Mouse (Mus musculus) heart, embryonic 15.5 days (tissue): ENCODE data around the gene Ntan1. TPM values are rescaled to one million over a fixed set of nuclear protein-coding genes. Genes with fewer than 3 reads are reported as not detected.
A peak's percentile ranks its signal among the peaks of the same experiment; 100 is the strongest.

Experiments used
- ATAC-seq: fragments of 200-750 bp; cut with Nextera tagmentation; replicated peaks from 2 replicates; pipeline ENCODE4 v1.8.0; 2017; ENCODE audit warnings: low read depth, moderate TSS enrichment; ENCODE audit not compliant: insufficient number of reproducible peaks, insufficient read depth, low FRiP score
- H3K27ac ChIP-seq: fragments of 300-500 bp; sonication (generic); 2 replicates; pipeline ENCODE4 v1.5.1; 2015; ENCODE audit warnings: mild to moderate bottlenecking, inconsistent platforms
- H3K27me3 ChIP-seq: fragments of 300-500 bp; sonication (generic); 2 replicates; pipeline ENCODE4 v1.6.1; 2015; ENCODE audit warnings: inconsistent platforms
- H3K36me3 ChIP-seq: fragments of 300-500 bp; sonication (generic); 2 replicates; pipeline ENCODE4 v1.6.1; 2015; ENCODE audit warnings: mild to moderate bottlenecking, inconsistent platforms
- H3K4me1 ChIP-seq: fragments of 300-500 bp; sonication (generic); replicated peaks from 2 replicates; pipeline ENCODE4 v1.6.1; 2015; ENCODE audit warnings: inconsistent platforms
- H3K4me2 ChIP-seq: fragments of 300-500 bp; sonication (generic); 2 replicates; pipeline ENCODE4 v1.6.1; 2015; ENCODE audit warnings: inconsistent platforms, mild to moderate bottlenecking, moderate library complexity
- H3K4me3 ChIP-seq: fragments of 300-500 bp; sonication (generic); 2 replicates; pipeline ENCODE4 v1.5.1; 2015; ENCODE audit warnings: mild to moderate bottlenecking, inconsistent platforms
- H3K9ac ChIP-seq: fragments of 300-500 bp; sonication (generic); 2 replicates; pipeline ENCODE4 v1.6.1; 2015; ENCODE audit warnings: mild to moderate bottlenecking, inconsistent platforms
- H3K9me3 ChIP-seq: fragments of 300-500 bp; sonication (generic); replicated peaks from 2 replicates; pipeline ENCODE4 v1.6.1; 2016; ENCODE audit warnings: inconsistent platforms
- WGBS: fragments of 180-500 bp; shearing (Covaris S2); methylation state at CpG from one replicate; pipeline ENCODE4 v1.1.7; 2015; ENCODE audit warnings: mixed read lengths; 5-methylcytosine and 5-hydroxymethylcytosine counted together
- polyA plus RNA-seq: library from polyadenylated mRNA; unstranded; fragments of >200 nt; fragmentation: Nextera tagmentation; extraction: Ambion mirVana; gene quantifications from 2 replicates; pipeline ENCODE4 v1.2.1, GENCODE M21; 2015

Gene Ntan1
- polyA plus RNA-seq, 1 experiment from 2014 or later: 145 TPM

DNA sequence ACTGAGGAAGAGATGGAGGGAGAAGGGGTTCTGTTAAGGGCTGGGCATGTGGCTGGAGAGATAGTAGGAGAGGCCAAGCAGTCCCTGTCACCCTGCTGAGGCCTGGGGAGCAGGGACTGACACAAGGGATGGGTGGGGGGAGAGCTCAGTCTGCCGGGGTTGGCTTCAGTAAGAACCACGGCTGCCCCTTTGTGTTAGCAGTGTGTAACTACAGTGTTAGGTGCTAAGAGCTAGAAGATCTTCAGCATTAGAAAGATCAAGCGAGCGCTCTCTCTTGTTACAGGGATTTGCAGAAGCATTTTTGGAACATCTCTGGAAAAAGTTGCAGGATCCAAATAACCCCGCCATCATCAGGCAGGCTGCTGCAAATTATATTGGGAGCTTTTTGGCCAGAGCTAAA lies 14.0 kb upstream of the Ntan1 start:
- no peaks in the 10 kb centered on the region for H3K9me3 ChIP-seq
- WGBS: 81% methylated on average over 5 of the region's 5 CpGs
- no peaks in the 10 kb centered on the region for H3K27me3 ChIP-seq
- no peak overlapping the region for H3K9ac ChIP-seq
- H3K36me3 ChIP-seq: peaks cover 81% of the 10 kb centered on the region
- H3K4me1 ChIP-seq: no peaks in the 10 kb centered on the region
- no peak overlapping the region for H3K4me2 ChIP-seq
- H3K27ac ChIP-seq: no peak overlapping the region
- H3K4me3 ChIP-seq: no peak overlapping the region
- no peak for ATAC-seq

DNA sequence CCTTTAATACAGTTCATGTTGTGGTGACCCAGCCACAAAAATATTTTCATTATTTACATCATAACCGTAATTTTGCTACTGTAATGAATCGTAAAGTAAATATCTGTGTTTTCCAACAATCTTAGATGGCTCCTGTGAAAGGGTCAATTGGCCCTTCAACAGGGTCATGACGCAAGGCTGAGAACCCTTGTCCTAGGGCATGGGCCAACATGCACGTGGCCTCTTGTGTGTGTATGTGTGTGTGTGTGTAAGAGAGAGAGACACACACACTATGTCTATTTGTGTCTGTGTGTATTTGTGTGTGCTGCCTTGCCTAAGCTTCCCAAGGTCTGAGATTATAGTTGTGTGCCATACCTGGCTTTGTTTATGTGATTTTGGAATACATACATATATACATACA lies 11.0 kb upstream of the Ntan1 start:
- no peaks in the 10 kb centered on the region for H3K9me3 ChIP-seq
- ATAC-seq: no peak
- WGBS: 98% methylated on average over 4 of the region's 4 CpGs
- H3K4me2 ChIP-seq: no peak overlapping the region
- H3K27ac ChIP-seq: no peak overlapping the region
- no peak overlapping the region for H3K4me3 ChIP-seq
- H3K27me3 ChIP-seq: no peaks in the 10 kb centered on the region
- no peak overlapping the region for H3K9ac ChIP-seq
- no peaks in the 10 kb centered on the region for H3K4me1 ChIP-seq
- H3K36me3 ChIP-seq: peaks cover 86% of the 10 kb centered on the region

DNA sequence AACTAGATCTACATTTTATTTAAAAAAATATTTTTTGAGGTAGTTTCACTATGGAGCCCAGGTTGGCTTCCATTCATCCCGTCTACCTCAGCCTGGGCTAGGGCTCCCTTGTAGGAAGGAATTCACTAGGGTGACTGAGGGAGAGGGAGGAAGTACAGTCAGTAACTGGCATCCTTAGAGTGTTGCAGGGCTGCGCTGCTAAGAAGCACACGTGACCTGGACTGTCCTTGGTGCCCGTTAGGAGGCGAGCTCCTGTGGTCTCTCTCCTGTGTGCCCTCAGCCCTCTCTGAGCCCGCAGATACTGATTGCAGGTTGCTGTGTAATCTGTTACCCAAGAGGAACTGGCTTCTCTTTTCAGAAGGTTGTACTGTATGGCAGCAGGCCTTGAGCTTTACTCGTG lies 10.2 kb upstream of the Ntan1 start:
- H3K9me3 ChIP-seq: no peaks in the 10 kb centered on the region
- no peak overlapping the region for H3K9ac ChIP-seq
- no peaks in the 10 kb centered on the region for H3K27me3 ChIP-seq
- no peak overlapping the region for H3K4me3 ChIP-seq
- no peak overlapping the region for H3K27ac ChIP-seq
- no peaks in the 10 kb centered on the region for H3K4me1 ChIP-seq
- no peak for ATAC-seq
- H3K36me3 ChIP-seq: peaks cover 88% of the 10 kb centered on the region
- 92% methylated on average over 7 of the region's 7 CpGs for WGBS
- no peak overlapping the region for H3K4me2 ChIP-seq

DNA sequence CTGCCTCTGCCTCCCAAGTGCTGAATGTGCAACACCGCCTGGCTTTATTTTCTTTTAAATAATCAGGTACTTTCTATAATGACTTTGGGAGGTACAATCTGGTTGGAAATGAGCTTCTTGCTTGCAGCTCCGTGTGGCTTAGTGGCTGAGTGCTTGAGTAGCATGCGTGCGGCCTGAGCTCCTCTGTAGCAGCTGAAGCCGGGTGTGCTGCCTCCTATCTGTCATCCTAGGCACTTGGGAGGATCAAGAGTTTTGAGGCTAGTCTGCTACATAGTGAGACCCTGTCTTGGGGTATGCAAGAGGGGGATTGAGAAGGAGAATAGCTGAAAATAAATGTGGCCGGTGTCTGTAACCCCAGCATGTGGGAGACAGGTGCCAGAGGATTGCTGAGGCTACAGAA lies 6.5 kb upstream of the Ntan1 start:
- ATAC-seq: no peak
- Histone ChIP-seq H3K27me3 (no peaks in the 10 kb centered on the region), H3K4me1 (no peaks in the 10 kb centered on the region), H3K9me3 (no peaks in the 10 kb centered on the region), H3K36me3 (peaks cover 73% of the 10 kb centered on the region), H3K4me2 (no peak overlapping the region), H3K9ac (no peak overlapping the region), H3K4me3 (no peak overlapping the region), H3K27ac (no peak overlapping the region)
- 89% methylated on average over 6 of the region's 6 CpGs for WGBS

DNA sequence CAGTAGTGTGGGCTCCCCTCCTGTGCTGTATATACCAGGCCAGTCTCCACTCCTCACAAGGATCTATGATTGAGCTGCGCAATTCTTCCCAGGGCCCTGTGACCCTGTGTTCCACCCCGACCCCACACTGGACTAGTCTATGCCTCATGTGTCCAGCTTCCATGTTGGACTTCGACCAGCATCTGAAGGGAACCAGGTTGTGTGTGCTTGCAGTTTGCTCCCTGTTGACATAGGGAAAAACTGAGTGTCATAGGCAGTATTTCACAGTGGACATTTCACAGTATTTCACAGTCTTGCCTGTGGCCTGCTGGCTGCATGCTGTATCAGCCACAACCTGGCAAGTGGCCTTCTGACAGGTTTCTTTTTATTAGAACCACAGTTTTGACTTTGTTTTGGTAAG lies 5.4 kb upstream of the Ntan1 start:
- Histone ChIP-seq H3K4me3 (no peak overlapping the region), H3K36me3 (peaks cover 67% of the 10 kb centered on the region), H3K27me3 (no peaks in the 10 kb centered on the region), H3K9me3 (no peaks in the 10 kb centered on the region), H3K9ac (no peak overlapping the region), H3K4me1 (peaks cover 3% of the 10 kb centered on the region), H3K27ac (no peak overlapping the region), H3K4me2 (no peak overlapping the region)
- 92% methylated on average over 3 of the region's 3 CpGs for WGBS
- no peak for ATAC-seq

DNA sequence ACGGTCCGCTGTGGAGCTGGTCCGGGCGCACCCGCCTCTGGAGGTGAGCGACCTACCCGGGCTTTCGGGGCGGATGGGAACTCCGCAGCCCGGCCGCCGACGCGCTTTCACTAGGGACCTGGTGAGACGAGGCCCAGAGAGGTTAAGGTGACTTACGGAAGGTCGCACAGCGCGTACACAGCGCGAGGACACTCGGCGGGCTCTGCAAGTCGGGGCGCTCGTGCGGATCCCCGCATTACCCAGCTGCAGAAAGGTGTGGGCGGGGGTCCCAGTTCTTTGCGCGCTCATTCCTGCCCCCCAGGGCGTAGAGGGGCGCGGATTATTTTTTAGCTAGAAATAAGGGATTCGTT lies 724 bp downstream of the Ntan1 start:
- Histone ChIP-seq H3K4me2 (peak overlapping the region; percentile 75), H3K27ac (peak overlapping the region; percentile 96), H3K9me3 (no peaks in the 10 kb centered on the region), H3K36me3 (peaks cover 12% of the 10 kb centered on the region; the same call in 1 of the 2 replicates), H3K4me1 (peaks cover 26% of the 10 kb centered on the region), H3K4me3 (peak overlapping the region; percentile 77), H3K9ac (peak overlapping the region; percentile 82), H3K27me3 (no peaks in the 10 kb centered on the region)
- ATAC-seq: peak; percentile 50
- under 1% methylated on average over 36 of the region's 36 CpGs for WGBS

DNA sequence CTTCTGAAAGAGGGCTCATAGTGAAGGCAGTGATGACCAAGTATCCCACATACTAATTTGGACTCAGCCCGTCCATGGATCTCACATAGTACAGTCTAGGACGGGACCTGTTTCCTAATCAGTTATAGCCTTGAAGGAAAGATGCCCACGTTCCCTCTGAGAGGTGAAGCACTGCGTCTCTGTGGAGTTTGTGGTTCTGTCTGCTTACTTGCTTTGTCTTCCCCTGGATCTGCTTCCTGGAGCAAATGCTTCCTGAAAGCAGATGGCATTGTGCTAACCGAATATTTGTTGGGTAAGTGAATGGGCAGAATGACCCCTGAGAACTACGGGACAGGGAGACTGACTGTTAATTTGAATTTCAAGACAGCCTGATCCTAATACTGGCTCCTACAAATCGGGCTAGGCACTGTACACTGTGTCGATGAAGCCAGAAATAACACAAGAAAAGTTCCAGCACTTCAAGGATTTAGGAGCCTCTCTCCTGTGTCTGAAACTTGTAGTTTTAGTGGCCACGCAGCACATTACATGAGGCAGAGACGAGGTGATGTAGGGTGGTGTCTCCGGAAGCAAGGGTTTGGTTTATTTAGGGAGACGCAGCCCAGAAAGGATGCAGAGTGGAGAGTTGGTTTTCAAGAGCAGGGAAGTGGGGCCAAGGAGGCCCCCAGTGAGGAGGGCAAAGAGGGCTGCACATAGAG lies 1.3 kb downstream of the Ntan1 start:
- WGBS: 15% methylated on average over 12 of the region's 12 CpGs
- peaks cover 7% of the 10 kb centered on the region; the same call in 1 of the 2 replicates for H3K36me3 ChIP-seq

DNA sequence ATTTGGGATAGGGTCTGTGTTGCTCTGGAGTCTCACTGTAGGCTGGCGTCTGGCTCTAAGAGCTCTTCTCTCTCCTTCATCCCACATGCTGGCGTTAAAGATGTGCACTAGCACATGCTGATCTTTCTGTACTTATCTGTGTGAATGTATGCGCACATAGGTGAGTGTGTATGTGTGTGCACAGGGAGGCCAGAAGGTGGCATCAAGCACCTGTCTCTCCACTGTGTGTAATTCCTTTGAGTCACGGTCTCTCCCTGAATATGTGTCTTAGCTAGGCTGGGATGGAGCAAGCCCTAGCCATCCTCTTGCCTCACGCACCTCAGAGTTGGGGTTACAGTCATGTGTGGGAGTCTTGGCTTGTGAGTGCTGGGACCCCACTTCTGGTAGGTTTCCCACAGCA lies 2.1 kb downstream of the Ntan1 start:
- WGBS: 92% methylated on average over 5 of the region's 5 CpGs
- H3K4me3 ChIP-seq: peak overlapping the region; percentile 77
- H3K27me3 ChIP-seq: no peaks in the 10 kb centered on the region
- no peaks in the 10 kb centered on the region for H3K36me3 ChIP-seq
- H3K9me3 ChIP-seq: no peaks in the 10 kb centered on the region
- H3K9ac ChIP-seq: no peak overlapping the region
- peak overlapping the region; percentile 75 for H3K4me2 ChIP-seq
- H3K4me1 ChIP-seq: peaks cover 31% of the 10 kb centered on the region
- no peak overlapping the region for H3K27ac ChIP-seq
- ATAC-seq: no peak

More for the DNA sequence above, 1.3 kb downstream of the Ntan1 start:
- Histone ChIP-seq H3K4me2 (peak overlapping the region; percentile 75), H3K9me3 (no peaks in the 10 kb centered on the region), H3K4me1 (peaks cover 26% of the 10 kb centered on the region), H3K27me3 (no peaks in the 10 kb centered on the region), H3K4me3 (peak overlapping the region; percentile 77), H3K9ac (peak overlapping the region; percentile 82), H3K27ac (peak overlapping the region; percentile 96)
- no peak for ATAC-seq

DNA sequence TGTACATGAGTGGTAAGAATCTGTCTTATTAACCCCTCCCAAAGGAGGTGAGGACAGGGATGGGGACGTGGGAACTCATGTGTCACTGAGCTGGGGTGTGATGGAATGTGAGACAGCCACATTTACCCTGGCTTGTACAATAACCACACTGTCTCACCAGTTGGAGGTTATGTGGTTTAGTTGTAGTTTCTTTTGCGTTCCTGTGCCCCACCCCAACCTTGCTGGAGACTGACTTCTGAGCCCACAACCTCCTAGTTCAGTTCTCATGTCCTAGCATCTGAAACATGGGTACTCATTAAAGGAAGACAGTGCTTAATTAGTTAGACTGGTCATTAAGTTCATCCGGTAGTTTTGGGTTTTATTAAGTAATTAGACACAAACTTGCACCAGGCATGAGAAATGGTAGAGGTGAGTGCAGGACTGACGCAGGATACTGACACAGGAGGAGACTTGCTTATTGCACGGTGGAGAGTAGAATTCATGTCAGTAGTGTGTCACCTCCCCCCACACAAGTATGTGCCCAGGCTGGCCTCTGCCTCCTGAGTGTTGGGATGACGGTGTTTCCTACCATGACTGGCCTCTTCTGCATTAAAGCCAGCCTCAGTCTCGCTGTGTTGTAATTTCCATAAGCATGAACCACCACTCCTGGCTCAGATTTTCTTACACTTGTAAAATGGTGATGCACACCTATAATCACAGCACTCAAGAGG lies 7.3 kb downstream of the Ntan1 start:
- H3K9me3 ChIP-seq: no peaks in the 10 kb centered on the region
- H3K4me1 ChIP-seq: peaks cover 23% of the 10 kb centered on the region
- peak overlapping the region; percentile 31; the same call in 1 of the 2 replicates for H3K27ac ChIP-seq
- H3K36me3 ChIP-seq: peaks cover 37% of the 10 kb centered on the region
- no peak overlapping the region for H3K4me2 ChIP-seq
- WGBS: 57% methylated on average over 7 of the region's 7 CpGs
- H3K27me3 ChIP-seq: no peaks in the 10 kb centered on the region
- no peak overlapping the region for H3K4me3 ChIP-seq
- ATAC-seq: no peak
- H3K9ac ChIP-seq: no peak overlapping the region

DNA sequence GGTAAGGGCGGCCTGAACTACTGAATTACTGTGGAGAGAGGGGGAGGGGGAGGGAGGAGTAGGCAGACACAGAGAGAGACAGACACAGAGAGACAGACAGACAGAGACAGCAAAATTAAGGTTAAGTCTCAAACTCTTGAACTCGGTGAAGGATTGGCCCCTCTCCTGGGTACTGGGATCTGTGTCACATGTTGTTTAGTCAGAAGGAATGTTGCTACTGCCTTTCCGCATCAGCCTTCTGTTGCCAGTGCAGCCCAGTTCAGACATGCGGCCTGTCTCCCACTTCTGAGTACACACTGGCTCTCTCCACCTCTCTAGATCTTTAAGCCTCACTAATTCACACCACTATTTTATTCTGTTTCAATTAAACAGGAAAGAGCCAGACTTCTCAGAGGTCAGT lies 7.9 kb downstream of the Ntan1 start:
- no peak overlapping the region for H3K27ac ChIP-seq
- H3K36me3 ChIP-seq: peaks cover 42% of the 10 kb centered on the region
- no peaks in the 10 kb centered on the region for H3K27me3 ChIP-seq
- 78% methylated on average over 4 of the region's 4 CpGs for WGBS
- no peak for ATAC-seq
- no peak overlapping the region for H3K9ac ChIP-seq
- H3K4me1 ChIP-seq: peaks cover 21% of the 10 kb centered on the region; the same call in 1 of the 2 replicates
- no peak overlapping the region for H3K4me2 ChIP-seq
- no peaks in the 10 kb centered on the region for H3K9me3 ChIP-seq
- H3K4me3 ChIP-seq: no peak overlapping the region

DNA sequence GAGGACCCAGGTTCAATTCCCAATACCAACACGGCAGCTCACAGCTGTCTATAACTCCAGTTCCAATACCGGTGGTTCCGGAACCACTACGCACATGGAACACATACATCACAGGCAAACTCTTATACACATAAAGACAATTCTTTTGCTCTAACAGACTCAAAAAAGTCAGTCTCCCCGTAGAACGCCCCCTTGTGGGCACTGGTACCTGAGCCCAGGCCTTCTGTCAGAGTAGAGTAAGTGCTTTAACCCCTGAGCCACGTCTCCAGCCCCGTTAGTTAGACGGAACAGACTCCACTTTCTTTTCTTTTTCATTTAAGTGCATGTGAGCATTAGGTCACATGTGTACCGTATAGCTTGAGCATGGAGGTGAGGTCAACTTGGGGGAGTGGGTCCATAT lies 11.8 kb downstream of the Ntan1 start:
- peaks cover 13% of the 10 kb centered on the region; the same call in 1 of the 2 replicates for H3K4me1 ChIP-seq
- no peak overlapping the region for H3K4me3 ChIP-seq
- no peaks in the 10 kb centered on the region for H3K9me3 ChIP-seq
- H3K27me3 ChIP-seq: no peaks in the 10 kb centered on the region
- no peak overlapping the region for H3K4me2 ChIP-seq
- H3K27ac ChIP-seq: no peak overlapping the region
- H3K36me3 ChIP-seq: peaks cover 78% of the 10 kb centered on the region
- WGBS: 88% methylated on average over 10 of the region's 10 CpGs
- ATAC-seq: no peak
- no peak overlapping the region for H3K9ac ChIP-seq

DNA sequence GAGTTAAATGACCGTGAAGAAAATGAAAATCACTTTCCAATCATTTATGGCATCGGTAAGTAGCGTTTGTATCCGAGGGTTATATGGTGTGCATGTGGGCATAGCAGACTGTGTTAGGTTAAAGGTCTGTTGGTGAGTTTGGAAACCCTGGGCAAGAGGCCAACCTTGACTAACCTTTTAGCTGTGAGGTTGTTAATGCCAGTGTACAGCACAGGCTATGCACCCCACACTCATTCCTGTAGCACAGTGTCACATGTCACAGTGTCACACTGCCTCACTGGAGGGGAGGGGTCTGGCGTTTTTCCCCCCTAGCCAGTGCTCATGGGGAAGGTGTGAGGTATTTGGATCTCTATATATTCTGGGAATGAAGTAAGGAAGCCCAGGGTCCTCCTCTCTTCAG lies 13.0 kb downstream of the Ntan1 start:
- Histone ChIP-seq H3K27me3 (no peaks in the 10 kb centered on the region), H3K36me3 (peaks cover 90% of the 10 kb centered on the region), H3K4me1 (peaks cover under 1% of the 10 kb centered on the region; the same call in 1 of the 2 replicates), H3K4me2 (no peak overlapping the region), H3K9me3 (no peaks in the 10 kb centered on the region), H3K9ac (no peak overlapping the region), H3K27ac (no peak overlapping the region), H3K4me3 (no peak overlapping the region)
- WGBS: 80% methylated on average over 5 of the region's 5 CpGs
- ATAC-seq: no peak
